Mouse (Mus musculus) left cerebral cortex, adult 2 months (tissue): ENCODE measurements around the gene Cog5. TPM values are rescaled to one million over a fixed set of nuclear protein-coding genes. Genes with fewer than 3 reads are reported as not detected.
"Not testable (repeated sequence)": the region's sequence is repeated elsewhere in the genome, so short reads cannot be mapped to it uniquely, and the experiment has no call there.

Experiments used
- DNase-seq, 2 experiments: peaks; one replicate each; pipeline ENCODE4 v3.0.0; 2021 to 2022; ENCODE audit warnings: low spot score in 2 of 2, mixed read lengths in 1 of 2; ENCODE audit errors: extremely low spot score in 1 of 2
- H3K27ac ChIP-seq: fragments of 200-600 bp; 2 replicates; pipeline ENCODE4 v1.8.1; 2022
- H3K4me3 ChIP-seq: fragments of 200-600 bp; 2 replicates; pipeline ENCODE4 v1.8.1; 2022
- CTCF ChIP-seq: fragments of 200-600 bp; IDR thresholded peaks from 2 replicates; pipeline ENCODE4 v1.8.1; 2022; ENCODE audit warnings: antibody characterized with exemption, mild to moderate bottlenecking, moderate library complexity
- intact Hi-C: fragments of 180-260 bp; cut with DNase I; formaldehyde crosslinking; loops from one replicate; pipeline ENCODE4 v1.15.1; 2025
- long read RNA-seq, 2 experiments: library from polyadenylated mRNA; stranded (forward); transcript quantifications; one replicate each; pipeline ENCODE4 v2.0.0; 2021; ENCODE audit warnings: borderline mapping rate in 2 of 2
- total RNA-seq, 2 experiments: library from RNA; stranded (reverse); gene quantifications; 2 replicates each; pipeline ENCODE4 v1.2.3; 2021

The Cog5 gene
- total RNA-seq = 10 to 100 TPM; 44.4 to 46.8 TPM
- long read RNA-seq, experiment 1, partial matches to known transcripts = 8 of 23 reads
- long read RNA-seq, experiment 1, other reads (novel, unspliced or antisense) = 13 of 23 reads
- long read RNA-seq, experiment 2, partial matches to known transcripts = 8 of 17 reads
- long read RNA-seq, experiment 2, other reads (novel, unspliced or antisense) = 6 of 17 reads

DNA sequence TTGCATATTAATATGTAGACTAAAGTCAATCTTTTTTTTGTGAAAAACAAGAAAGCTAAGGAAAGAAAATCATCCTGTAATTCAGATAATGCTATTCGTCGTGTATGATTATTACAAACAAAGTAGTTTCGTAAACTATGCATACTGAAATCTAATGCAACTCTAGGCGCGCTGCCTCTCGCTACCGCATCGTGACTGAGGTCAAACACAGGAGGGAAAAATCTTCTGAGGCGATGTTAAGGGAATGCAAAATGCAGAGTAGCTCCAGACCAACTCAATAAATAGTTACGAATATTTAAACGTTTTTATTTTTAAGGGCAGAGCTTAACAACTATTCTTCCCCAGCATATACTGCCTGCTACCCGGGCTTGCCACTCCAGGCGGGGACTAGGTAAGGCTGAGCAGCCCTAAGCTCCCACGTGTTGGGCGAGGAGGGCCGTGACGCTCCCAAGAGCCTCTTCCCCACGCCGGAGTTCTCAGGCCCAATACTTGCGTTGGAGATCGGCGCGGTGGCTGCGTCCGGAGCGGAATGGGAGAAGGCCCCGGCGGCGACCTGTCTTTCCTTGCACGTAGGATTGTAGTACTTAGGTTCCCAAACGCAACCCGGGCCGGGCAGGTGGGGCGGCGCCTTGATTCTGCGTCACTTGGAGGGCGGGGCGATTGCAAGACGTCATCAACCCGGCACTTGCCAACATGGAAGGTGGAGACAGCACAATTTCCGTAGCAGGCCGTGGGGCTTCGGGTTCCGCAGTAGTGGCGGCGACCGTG is at the start of gene Cog5, which contains the start of gene Dus4l:
TSS of gene Cog5 (plus strand) at position 673 of the 768 bp plus-strand sequence.
TSS of gene Dus4l (minus strand) at position 630 of the 768 bp plus-strand sequence.
- DNase-seq = peak; percentile 95 to 98
- H3K4me3 ChIP-seq = peak within 1 kb of the TSS; percentile 66
- H3K27ac ChIP-seq = peak within 1 kb of the TSS; percentile 84
- intact Hi-C loops = loop anchor here (2.0 to 5.0 kb wide), 3 partner anchors 20 to 273 kb away; partner anchors contain the start of gene Bcap29
- TF ChIP-seq CTCF = no peak; the same call in none of the 2 replicates

DNA sequence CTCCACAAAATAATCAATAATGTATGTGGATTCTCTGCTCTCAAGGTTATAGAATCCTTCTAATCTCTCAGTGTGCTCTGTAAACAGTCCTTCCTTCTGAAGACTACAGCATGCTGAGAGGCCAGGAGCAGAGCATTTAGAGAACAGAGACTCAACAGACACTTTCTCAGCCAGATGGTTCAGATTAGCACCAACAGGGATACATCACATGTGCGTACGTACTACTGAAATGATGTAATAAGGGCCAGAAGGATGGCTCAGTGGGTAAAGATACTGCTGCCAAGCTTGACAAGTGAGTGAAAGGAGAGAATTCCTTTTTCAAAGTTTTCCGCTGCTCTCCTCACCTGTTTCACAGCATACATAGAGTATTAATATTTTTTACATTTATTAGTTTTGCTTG is 49.8 kb upstream of the Cog5 start:
- no peak for DNase-seq
- TF ChIP-seq CTCF = no peak
- intact Hi-C loops = no loop called here
- Histone ChIP-seq H3K4me3 (no peak overlapping the region), H3K27ac (no peak overlapping the region)

DNA sequence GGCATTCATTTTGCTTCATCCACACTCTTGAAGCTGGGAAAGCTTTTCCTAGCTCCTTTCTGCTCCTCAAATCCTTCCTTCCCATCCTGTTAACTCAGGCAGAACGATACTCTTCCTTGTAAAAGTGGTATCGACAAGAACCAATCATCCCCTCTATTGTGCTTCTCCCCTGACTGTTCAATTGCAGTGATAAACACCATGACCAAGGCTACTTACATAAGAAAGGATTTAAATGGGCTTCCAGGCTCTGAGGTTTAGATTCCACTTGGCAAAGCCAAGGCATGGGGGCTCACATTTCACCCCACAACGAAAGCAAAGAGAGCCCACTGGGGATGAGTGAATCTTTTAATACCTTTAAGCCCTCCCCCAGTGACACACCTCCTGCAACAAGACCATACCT is 46.5 kb upstream of the Cog5 start:
- no peak overlapping the region for H3K27ac ChIP-seq
- DNase-seq = no peak
- no peak for TF ChIP-seq CTCF
- H3K4me3 ChIP-seq = no peak overlapping the region
- intact Hi-C loops = no loop called here

DNA sequence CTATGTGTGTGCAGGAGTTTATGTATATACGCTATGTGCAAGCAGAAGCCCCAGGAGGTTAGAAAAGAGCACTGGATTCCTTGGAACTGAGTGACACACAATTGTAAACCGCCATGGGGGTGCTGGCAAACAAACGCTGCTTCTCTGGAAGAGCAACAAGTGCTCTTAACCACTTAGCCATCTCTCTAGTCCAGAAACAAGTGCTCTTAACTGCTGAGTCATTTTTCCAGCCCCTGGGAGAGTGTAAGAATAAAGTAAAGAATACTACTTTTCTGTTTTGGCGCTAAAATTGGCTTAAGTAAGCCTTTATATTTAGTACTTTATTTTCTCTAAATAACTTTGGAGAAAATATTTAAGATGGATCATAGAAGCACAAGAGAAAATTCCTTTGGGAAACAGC is 41.3 kb upstream of the Cog5 start:
- no peak overlapping the region for H3K27ac ChIP-seq
- no peak for TF ChIP-seq CTCF
- intact Hi-C loops = no loop called here

DNA sequence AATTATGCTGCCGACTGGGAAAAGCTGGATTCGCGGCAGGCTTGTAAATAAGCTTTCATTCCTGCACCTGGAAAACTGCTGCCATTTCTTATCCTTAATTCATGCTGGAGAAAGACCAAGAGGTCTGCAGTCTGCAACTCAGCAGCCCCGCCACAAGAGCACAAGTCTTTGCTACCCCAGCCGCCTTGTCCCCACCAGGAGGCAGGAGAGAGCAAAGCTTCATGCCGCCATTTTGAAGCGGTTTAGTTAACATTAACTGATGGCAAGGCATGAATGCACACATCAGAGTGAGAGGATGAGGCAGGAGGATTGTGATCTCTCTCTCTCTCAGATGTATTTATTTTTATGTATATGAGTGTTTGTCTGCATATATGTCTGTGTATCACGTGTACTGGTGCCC is 34.6 kb upstream of the Cog5 start:
- intact Hi-C loops = no loop called here
- H3K4me3 ChIP-seq = no peak overlapping the region
- peak; percentile 23 for TF ChIP-seq CTCF
- no peak overlapping the region for H3K27ac ChIP-seq
- DNase-seq = no peak

More for the DNA sequence above, 41.3 kb upstream of the Cog5 start:
- DNase-seq = no peak
- H3K4me3 ChIP-seq = no peak overlapping the region

DNA sequence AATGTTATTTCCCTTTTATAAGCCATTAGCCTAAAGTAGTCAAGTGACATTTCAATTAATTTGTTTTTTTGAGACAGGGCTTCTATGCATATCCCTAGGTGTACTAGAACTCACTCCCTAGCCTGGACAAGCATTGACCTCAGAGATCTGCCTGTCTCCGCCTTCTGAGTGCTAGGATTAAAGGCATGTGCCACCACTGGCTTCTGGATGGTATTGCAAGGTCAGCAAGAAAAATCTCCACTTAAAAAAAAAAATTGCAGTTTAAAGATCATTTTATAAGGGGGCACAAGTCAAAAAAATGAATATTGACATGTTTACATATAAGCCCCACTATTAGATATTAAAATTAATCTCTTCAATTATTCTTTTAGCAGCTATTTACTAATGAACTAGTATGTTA is 29.7 kb upstream of the Cog5 start:
- no peak; the same call in 1 of the 2 replicates for TF ChIP-seq CTCF
- Histone ChIP-seq H3K27ac (no peak overlapping the region), H3K4me3 (no peak overlapping the region)
- no peak for DNase-seq
- intact Hi-C loops = loop anchor here (5.0 kb wide), 1 partner anchor 123 kb away; no protein-coding TSS in a partner anchor

DNA sequence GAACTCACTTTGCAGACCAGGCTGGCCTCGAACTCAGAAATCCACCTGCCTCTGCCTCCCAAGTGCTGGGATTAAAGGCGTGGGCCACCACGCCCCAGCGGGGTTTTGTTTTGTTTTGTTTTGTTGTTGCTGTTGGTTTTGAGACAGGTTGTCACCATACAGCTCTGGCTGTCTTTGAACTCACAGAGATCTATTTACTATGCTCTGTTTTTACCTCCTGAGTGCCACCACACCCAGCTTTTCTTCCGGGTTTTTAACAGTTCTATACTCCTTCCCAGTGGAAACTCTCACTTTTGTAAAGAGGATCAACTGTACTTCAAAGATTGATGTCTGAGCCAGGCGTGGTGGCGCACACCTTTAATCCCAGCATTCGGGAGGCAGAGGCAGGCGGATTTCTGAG is 26.3 kb upstream of the Cog5 start:
- H3K4me3 ChIP-seq, H3K27ac ChIP-seq, DNase-seq: not testable (repeated sequence)
- intact Hi-C loops = loop anchor here (5.0 kb wide), 1 partner anchor 126 kb away; no protein-coding TSS in a partner anchor

DNA sequence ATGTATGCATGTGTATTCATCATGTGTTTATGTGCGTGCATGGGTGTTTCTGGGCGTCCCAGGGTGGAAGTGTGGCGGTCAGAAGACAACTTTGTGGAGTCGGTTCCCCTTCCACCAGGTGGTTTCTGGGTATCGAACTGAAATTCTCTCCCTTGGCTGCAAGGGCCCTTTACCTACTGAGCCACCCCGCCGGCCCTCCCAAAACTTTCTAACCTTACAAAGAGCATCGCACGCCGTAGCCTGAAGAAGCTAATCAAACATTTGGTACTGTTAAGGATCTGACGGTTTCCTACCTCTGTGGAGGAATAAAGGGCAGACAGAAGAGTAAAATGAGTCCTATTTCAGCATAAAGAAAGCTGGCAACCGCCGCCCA is 20.7 kb upstream of the Cog5 start:
- no peak for TF ChIP-seq CTCF
- intact Hi-C loops = loop anchor here (2.0 to 5.0 kb wide), 2 partner anchors 21 to 293 kb away; partner anchors contain the start of genes Cog5 and Dus4l
- peak in 1 of 2 experiments; percentile 20 for DNase-seq
- peak overlapping the region; percentile 64 for H3K4me3 ChIP-seq
- H3K27ac ChIP-seq = peak overlapping the region; percentile 76

DNA sequence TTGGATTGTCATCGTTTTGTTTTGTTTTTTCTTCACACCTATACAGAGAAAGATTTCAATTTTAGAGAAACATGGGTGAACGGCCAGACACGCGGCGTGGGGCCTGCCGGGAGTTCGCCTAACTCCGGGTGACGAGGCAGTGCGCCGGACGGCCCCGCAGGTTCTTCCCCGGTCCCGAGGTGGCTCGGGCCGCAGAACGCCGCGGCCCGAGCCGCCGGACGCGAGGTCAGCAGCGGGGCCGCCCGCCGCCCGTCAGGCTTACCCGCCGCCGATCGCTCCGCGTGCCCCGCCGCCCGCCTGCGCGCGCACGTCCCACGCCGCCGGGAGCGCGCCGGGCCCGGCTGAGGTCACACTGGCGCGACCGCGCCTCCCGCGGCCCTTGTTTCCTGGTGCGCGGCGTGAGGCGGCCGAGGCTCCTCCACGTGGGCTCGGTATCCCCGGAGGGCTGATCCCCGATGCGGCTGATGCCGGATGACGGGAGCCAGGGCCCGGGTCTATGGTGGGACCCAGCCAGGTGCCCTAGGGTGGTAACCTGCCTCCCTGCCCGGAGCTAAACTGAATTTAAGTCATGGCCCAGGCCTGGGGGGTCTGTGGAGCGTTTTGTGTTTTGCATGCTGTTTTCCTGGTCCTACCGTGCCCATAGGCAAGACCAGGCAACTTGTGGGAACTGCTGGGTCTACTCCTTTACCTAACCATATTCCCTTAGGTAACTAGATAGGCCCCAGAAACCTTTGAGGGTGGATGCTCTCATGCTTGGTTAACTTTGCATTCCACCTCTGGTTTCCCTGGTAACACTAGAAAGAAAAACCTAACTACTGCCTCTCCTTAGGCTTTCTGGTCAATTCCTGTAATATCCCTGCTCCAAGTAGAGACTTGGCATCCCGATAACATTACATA is 20.1 kb upstream of the Cog5 start, which contains the start of gene Bcap29:
TSS of gene Bcap29 (minus strand) at position 316 of the 897 bp plus-strand sequence.
- DNase-seq = peak; percentile 70 to 74
- Histone ChIP-seq H3K4me3 (peak within 1 kb of the TSS; percentile 64), H3K27ac (peak within 1 kb of the TSS; percentile 89)
- intact Hi-C loops = loop anchor here (2.0 to 5.0 kb wide), 2 partner anchors 20 to 293 kb away; partner anchors contain the start of genes Cog5 and Dus4l
- TF ChIP-seq CTCF = no peak

DNA sequence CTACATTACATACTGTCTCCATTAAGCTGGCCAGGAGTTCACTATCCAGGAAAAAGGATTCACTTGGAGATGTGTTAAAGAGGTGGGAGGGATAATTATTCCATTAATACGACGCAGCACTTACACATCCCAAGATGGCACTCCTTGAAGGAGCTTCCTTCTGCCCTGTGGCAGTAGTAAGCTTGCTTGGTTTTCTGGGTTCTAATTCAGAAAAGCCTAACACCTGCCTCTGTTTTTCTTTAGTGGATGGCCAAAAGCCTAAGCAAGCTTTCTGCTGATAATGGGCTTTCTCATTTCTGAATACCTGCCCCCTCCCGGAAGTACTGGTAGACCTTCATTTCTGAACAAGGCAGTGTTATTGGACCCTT is 19.4 kb upstream of the Cog5 start:
- no peak overlapping the region for H3K4me3 ChIP-seq
- peak overlapping the region; percentile 89 for H3K27ac ChIP-seq
- intact Hi-C loops = loop anchor here (2.0 kb wide), 1 partner anchor 20 kb away; the partner anchor contains the start of genes Cog5 and Dus4l
- no peak for DNase-seq
- no peak for TF ChIP-seq CTCF

DNA sequence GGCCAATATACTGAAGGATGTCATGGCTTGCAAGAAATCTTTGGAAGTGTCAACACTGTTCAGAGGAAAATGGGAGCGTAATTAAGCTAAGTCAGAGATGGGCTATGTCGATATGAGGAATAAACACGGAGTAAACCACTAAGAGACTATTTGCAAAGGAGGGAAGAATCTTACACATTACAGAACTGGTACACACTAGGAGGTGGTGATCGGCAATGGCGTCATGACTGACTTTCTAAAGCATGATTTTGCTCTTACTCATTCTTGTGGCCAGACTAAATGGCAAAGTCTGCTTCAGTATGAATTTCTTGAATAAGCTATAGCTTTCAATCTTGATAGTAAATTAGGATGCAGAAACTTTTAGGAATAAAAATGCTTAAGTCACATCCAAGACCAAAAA is 1.1 kb upstream of the Cog5 start:
- intact Hi-C loops = loop anchor here (2.0 to 5.0 kb wide), 3 partner anchors 19 to 274 kb away; partner anchors contain the start of gene Bcap29
- no peak for TF ChIP-seq CTCF
- DNase-seq = no peak
- Histone ChIP-seq H3K27ac (no peak overlapping the region), H3K4me3 (peak overlapping the region; percentile 66; the same call in 1 of the 2 replicates)
